Mouse (Mus musculus): ENCODE results near the gene Adam1a. TPM values are rescaled to one million over a fixed set of nuclear protein-coding genes. Genes with fewer than 3 reads are reported as not detected.
"Not testable (repeated sequence)": the region's sequence is repeated elsewhere in the genome, so short reads cannot be mapped to it uniquely, and the experiment has no call there.

The Adam1a gene
- polyA plus RNA-seq, 1 experiment from 2014 or later: 1.1 TPM

GRCm38 (mm10) chr5:121519758-121520157, 25.5 kb downstream of the Adam1a start:
- not testable (repeated sequence) for H3K27ac ChIP-seq (ENCODE audit: low read length); H3K4me1 ChIP-seq (replicated peaks; ENCODE audit: control insufficient read depth, insufficient read depth, low read length); ATAC-seq (ENCODE audit: low read depth); H3K4me3 ChIP-seq (ENCODE audit: low read length); H3K9me3 ChIP-seq (ENCODE audit: control insufficient read depth, low read length); H3K27me3 ChIP-seq (ENCODE audit: control insufficient read depth, insufficient read depth, low read depth, low read length); H3K4me2 ChIP-seq (ENCODE audit: low read depth, low read length); H3K9ac ChIP-seq (ENCODE audit: low read length)
- WGBS: 85% methylated on average over 11 of the region's 17 CpGs
- H3K36me3 ChIP-seq (ENCODE audit: control insufficient read depth, insufficient read depth, low read length): peaks cover 19% of the 10 kb centered on the region

GRCm38 (mm10) chr5:121518983-121519382, 26.3 kb downstream of the Adam1a start:
- H3K4me1 ChIP-seq (replicated peaks; ENCODE audit: control insufficient read depth, insufficient read depth, low read length): no peaks in the 10 kb centered on the region
- WGBS: 83% methylated on average over 9 of the region's 9 CpGs
- no peaks in the 10 kb centered on the region for H3K27me3 ChIP-seq (ENCODE audit: control insufficient read depth, insufficient read depth, low read depth, low read length)
- no peaks in the 10 kb centered on the region for H3K9me3 ChIP-seq (ENCODE audit: control insufficient read depth, low read length)
- no peak overlapping the region for H3K4me3 ChIP-seq (ENCODE audit: low read length)
- H3K36me3 ChIP-seq (ENCODE audit: control insufficient read depth, insufficient read depth, low read length): peaks cover 11% of the 10 kb centered on the region
- H3K27ac ChIP-seq (ENCODE audit: low read length): no peak overlapping the region
- no peak overlapping the region for H3K9ac ChIP-seq (ENCODE audit: low read length)
- ATAC-seq (ENCODE audit: low read depth): no peak
- no peak overlapping the region for H3K4me2 ChIP-seq (ENCODE audit: low read depth, low read length)

- Histone ChIP-seq H3K4me3 (ENCODE audit: low read length) (no peak overlapping the region), H3K27ac (ENCODE audit: low read length) (no peak overlapping the region), H3K4me1 (replicated peaks; ENCODE audit: control insufficient read depth, insufficient read depth, low read length) (no peaks in the 10 kb centered on the region), H3K27me3 (ENCODE audit: control insufficient read depth, insufficient read depth, low read depth, low read length) (no peaks in the 10 kb centered on the region), H3K4me2 (ENCODE audit: low read depth, low read length) (no peak overlapping the region), H3K36me3 (ENCODE audit: control insufficient read depth, insufficient read depth, low read length) (no peaks in the 10 kb centered on the region), H3K9me3 (ENCODE audit: control insufficient read depth, low read length) (no peaks in the 10 kb centered on the region; the same call in 1 of the 2 replicates), H3K9ac (ENCODE audit: low read length) (no peak overlapping the region)
- 78% methylated on average over 7 of the region's 7 CpGs for WGBS
- ATAC-seq (ENCODE audit: low read depth): no peak
Observed at GRCm38 (mm10) chr5:121510009-121510408, 35.3 kb downstream of the Adam1a start.

GRCm38 (mm10) chr5:121506846-121507245, 38.4 kb downstream of the Adam1a start:
- 76% methylated on average over 1 of the region's 1 CpGs for WGBS

GRCm38 (mm10) chr5:121503231-121503630, 42.1 kb downstream of the Adam1a start, which contains the start of gene Adam1b:
Gene Adam1b, minus strand, starts transcription at chr5:121503435.
- Histone ChIP-seq H3K4me1 (replicated peaks; ENCODE audit: control insufficient read depth, insufficient read depth, low read length) (no peaks in the 10 kb centered on the region), H3K9ac (ENCODE audit: low read length) (no peak within 1 kb of the TSS), H3K9me3 (ENCODE audit: control insufficient read depth, low read length) (no peaks in the 10 kb centered on the region), H3K4me2 (ENCODE audit: low read depth, low read length) (no peak within 1 kb of the TSS), H3K36me3 (ENCODE audit: control insufficient read depth, insufficient read depth, low read length) (no peaks in the 10 kb centered on the region), H3K27me3 (ENCODE audit: control insufficient read depth, insufficient read depth, low read depth, low read length) (no peaks in the 10 kb centered on the region), H3K4me3 (ENCODE audit: low read length) (no peak within 1 kb of the TSS), H3K27ac (ENCODE audit: low read length) (no peak within 1 kb of the TSS)
- WGBS: 79% methylated on average over 3 of the region's 3 CpGs
- ATAC-seq (ENCODE audit: low read depth): no peak

More at GRCm38 (mm10) chr5:121506846-121507245, 38.4 kb downstream of the Adam1a start:
- no peak overlapping the region for H3K27ac ChIP-seq (ENCODE audit: low read length)
- no peak overlapping the region for H3K4me2 ChIP-seq (ENCODE audit: low read depth, low read length)
- H3K36me3 ChIP-seq (ENCODE audit: control insufficient read depth, insufficient read depth, low read length): no peaks in the 10 kb centered on the region
- no peak for ATAC-seq (ENCODE audit: low read depth)
- no peaks in the 10 kb centered on the region for H3K27me3 ChIP-seq (ENCODE audit: control insufficient read depth, insufficient read depth, low read depth, low read length)
- H3K4me1 ChIP-seq (replicated peaks; ENCODE audit: control insufficient read depth, insufficient read depth, low read length): no peaks in the 10 kb centered on the region
- no peak overlapping the region for H3K4me3 ChIP-seq (ENCODE audit: low read length)
- no peaks in the 10 kb centered on the region; the same call in 1 of the 2 replicates for H3K9me3 ChIP-seq (ENCODE audit: control insufficient read depth, low read length)
- no peak overlapping the region for H3K9ac ChIP-seq (ENCODE audit: low read length)

GRCm38 (mm10) chr5:121501424-121501996, 43.8 kb downstream of the Adam1a start:
- H3K36me3 ChIP-seq (ENCODE audit: control insufficient read depth, insufficient read depth, low read length); H3K9me3 ChIP-seq (ENCODE audit: control insufficient read depth, low read length); ATAC-seq (ENCODE audit: low read depth); H3K4me1 ChIP-seq (replicated peaks; ENCODE audit: control insufficient read depth, insufficient read depth, low read length); H3K9ac ChIP-seq (ENCODE audit: low read length); H3K27ac ChIP-seq (ENCODE audit: low read length); H3K27me3 ChIP-seq (ENCODE audit: control insufficient read depth, insufficient read depth, low read depth, low read length); H3K4me2 ChIP-seq (ENCODE audit: low read depth, low read length); H3K4me3 ChIP-seq (ENCODE audit: low read length): not testable (repeated sequence)
- WGBS: 63% methylated on average over 11 of the region's 17 CpGs

GRCm38 (mm10) chr5:121500719-121501118, 44.6 kb downstream of the Adam1a start:
- Histone ChIP-seq H3K4me1 (replicated peaks; ENCODE audit: control insufficient read depth, insufficient read depth, low read length) (no peaks in the 10 kb centered on the region), H3K4me2 (ENCODE audit: low read depth, low read length) (no peak overlapping the region), H3K27ac (ENCODE audit: low read length) (no peak overlapping the region), H3K4me3 (ENCODE audit: low read length) (no peak overlapping the region), H3K9me3 (ENCODE audit: control insufficient read depth, low read length) (no peaks in the 10 kb centered on the region), H3K36me3 (ENCODE audit: control insufficient read depth, insufficient read depth, low read length) (no peaks in the 10 kb centered on the region), H3K27me3 (ENCODE audit: control insufficient read depth, insufficient read depth, low read depth, low read length) (no peaks in the 10 kb centered on the region), H3K9ac (ENCODE audit: low read length) (no peak overlapping the region)
- ATAC-seq (ENCODE audit: low read depth): no peak
- WGBS: 56% methylated on average over 7 of the region's 7 CpGs

DNA sequence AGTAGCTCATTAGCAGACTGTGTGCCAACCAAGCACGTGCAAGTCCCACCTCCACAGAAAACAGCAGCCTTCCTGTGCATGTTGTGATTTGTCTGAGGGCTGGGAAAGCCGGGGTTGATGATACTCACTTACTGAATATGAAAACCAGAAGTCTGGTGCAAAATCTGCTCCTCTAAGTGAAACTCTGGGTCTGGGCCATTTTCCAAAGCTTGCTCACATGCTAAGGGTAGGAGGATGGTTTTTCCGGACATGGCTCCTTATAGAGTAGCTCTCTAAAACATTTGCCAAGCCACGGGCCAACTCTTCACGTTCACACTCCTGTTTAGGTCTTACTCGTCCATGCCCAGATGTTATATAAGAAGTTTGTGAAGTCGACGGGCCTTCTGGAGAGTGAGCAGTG, 52.0 kb downstream of the Adam1a start:
- no peak overlapping the region for H3K4me3 ChIP-seq (ENCODE audit: low read length)
- H3K27me3 ChIP-seq (ENCODE audit: control insufficient read depth, insufficient read depth, low read depth, low read length): no peaks in the 10 kb centered on the region
- H3K27ac ChIP-seq (ENCODE audit: low read length): no peak overlapping the region
- no peak overlapping the region for H3K4me2 ChIP-seq (ENCODE audit: low read depth, low read length)
- ATAC-seq (ENCODE audit: low read depth): no peak
- no peak overlapping the region for H3K9ac ChIP-seq (ENCODE audit: low read length)
- 62% methylated on average over 8 of the region's 8 CpGs for WGBS
- no peaks in the 10 kb centered on the region for H3K9me3 ChIP-seq (ENCODE audit: control insufficient read depth, low read length)
- H3K4me1 ChIP-seq (replicated peaks; ENCODE audit: control insufficient read depth, insufficient read depth, low read length): no peaks in the 10 kb centered on the region
- H3K36me3 ChIP-seq (ENCODE audit: control insufficient read depth, insufficient read depth, low read length): no peaks in the 10 kb centered on the region

GRCm38 (mm10) chr5:121484801-121485200, 60.5 kb downstream of the Adam1a start:
- 46% methylated on average over 5 of the region's 5 CpGs for WGBS
- H3K27ac ChIP-seq (ENCODE audit: low read length): no peak overlapping the region
- no peak overlapping the region for H3K9ac ChIP-seq (ENCODE audit: low read length)
- no peak for ATAC-seq (ENCODE audit: low read depth)
- H3K9me3 ChIP-seq (ENCODE audit: control insufficient read depth, low read length): no peaks in the 10 kb centered on the region
- no peaks in the 10 kb centered on the region for H3K36me3 ChIP-seq (ENCODE audit: control insufficient read depth, insufficient read depth, low read length)
- H3K27me3 ChIP-seq (ENCODE audit: control insufficient read depth, insufficient read depth, low read depth, low read length): no peaks in the 10 kb centered on the region
- H3K4me1 ChIP-seq (replicated peaks; ENCODE audit: control insufficient read depth, insufficient read depth, low read length): no peaks in the 10 kb centered on the region
- no peak overlapping the region for H3K4me2 ChIP-seq (ENCODE audit: low read depth, low read length)
- no peak overlapping the region for H3K4me3 ChIP-seq (ENCODE audit: low read length)

GRCm38 (mm10) chr5:121477680-121478079, 67.6 kb downstream of the Adam1a start:
- Histone ChIP-seq H3K9ac (ENCODE audit: low read length) (no peak overlapping the region), H3K4me3 (ENCODE audit: low read length) (no peak overlapping the region), H3K4me1 (replicated peaks; ENCODE audit: control insufficient read depth, insufficient read depth, low read length) (no peaks in the 10 kb centered on the region), H3K27me3 (ENCODE audit: control insufficient read depth, insufficient read depth, low read depth, low read length) (no peaks in the 10 kb centered on the region), H3K36me3 (ENCODE audit: control insufficient read depth, insufficient read depth, low read length) (no peaks in the 10 kb centered on the region), H3K27ac (ENCODE audit: low read length) (no peak overlapping the region), H3K9me3 (ENCODE audit: control insufficient read depth, low read length) (no peaks in the 10 kb centered on the region), H3K4me2 (ENCODE audit: low read depth, low read length) (no peak overlapping the region)
- ATAC-seq (ENCODE audit: low read depth): no peak
- WGBS: 36% methylated on average over 3 of the region's 3 CpGs
